Mouse (Mus musculus) CH12.LX (cell line): Measurements from ENCODE around the gene Polr2f.

ENCODE experiments used
- CHD1 ChIP-seq: IDR thresholded peaks from 2 replicates; pipeline ENCODE4 v1.6.1; 2012; ENCODE audit warnings: low read depth, low read length, improper control_type of control experiment, inconsistent platforms
- E2F4 ChIP-seq: IDR thresholded peaks from 2 replicates; pipeline ENCODE4 v1.6.1; 2011; ENCODE audit warnings: low read depth, low read length, improper control_type of control experiment; ENCODE audit not compliant: insufficient replicate concordance
- ETS1 ChIP-seq: conservative IDR thresholded peaks from 2 replicates; pipeline ENCODE4 v1.6.1; 2012; ENCODE audit warnings: low read depth, mild to moderate bottlenecking, inconsistent platforms, low read length, improper control_type of control experiment, moderate library complexity
- IRF4 ChIP-seq: IDR thresholded peaks from 2 replicates; pipeline ENCODE4 v1.6.1; 2014; ENCODE audit warnings: low read depth, mild to moderate bottlenecking, inconsistent platforms, low read length, improper control_type of control experiment
- MAFK ChIP-seq: IDR thresholded peaks from 2 replicates; pipeline ENCODE4 v1.6.1; 2011; ENCODE audit warnings: low read length, improper control_type of control experiment; ENCODE audit not compliant: insufficient replicate concordance
- SIN3A ChIP-seq: IDR thresholded peaks from 2 replicates; pipeline ENCODE4 v1.6.1; 2012; ENCODE audit warnings: low read length, improper control_type of control experiment, inconsistent platforms

DNA sequence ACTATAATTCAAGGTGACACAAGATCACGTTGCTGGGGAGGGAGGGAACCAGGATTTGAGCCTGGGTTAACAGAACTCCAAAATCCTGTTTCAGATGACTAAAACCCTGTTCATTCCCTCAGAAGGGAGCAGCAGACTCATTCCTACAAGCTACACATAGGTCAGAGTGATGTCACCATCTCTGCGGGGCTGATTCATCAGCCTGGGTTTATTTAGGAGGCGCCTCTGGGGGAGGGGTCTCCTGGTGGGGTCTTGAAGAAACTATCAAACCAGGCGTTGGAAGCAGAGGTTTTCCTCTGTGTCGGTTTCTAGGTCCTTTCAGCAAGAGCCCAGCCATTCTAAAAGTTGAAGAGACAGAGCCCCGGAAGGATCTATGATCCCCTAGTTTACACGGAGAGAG, 32.8 kb upstream of the Polr2f start:
- TF ChIP-seq CHD1 (no peak), MAFK (no peak), ETS1 (no peak), E2F4 (no peak), SIN3A (no peak), IRF4 (no peak)
